Mouse (Mus musculus) left cerebral cortex, postnatal 4 days (tissue): ENCODE data around the gene Ccl17. TPM values are rescaled to one million over a fixed set of nuclear protein-coding genes. Genes with fewer than 3 reads are reported as not detected.

Experiments
- DNase-seq: peaks from one replicate; pipeline ENCODE4 v3.0.0-alpha.2; 2022
- intact Hi-C: fragments of 180-260 bp; cut with DNase I; formaldehyde crosslinking; loops from one replicate; pipeline ENCODE4 v1.15.1; 2025
- total RNA-seq, 2 experiments: library from RNA; stranded (reverse); gene quantifications; 2 replicates each; pipeline ENCODE4 v1.2.3; 2021

The Ccl17 gene
- 1 to 10 TPM; 2.4 to 2.8 TPM for total RNA-seq

DNA sequence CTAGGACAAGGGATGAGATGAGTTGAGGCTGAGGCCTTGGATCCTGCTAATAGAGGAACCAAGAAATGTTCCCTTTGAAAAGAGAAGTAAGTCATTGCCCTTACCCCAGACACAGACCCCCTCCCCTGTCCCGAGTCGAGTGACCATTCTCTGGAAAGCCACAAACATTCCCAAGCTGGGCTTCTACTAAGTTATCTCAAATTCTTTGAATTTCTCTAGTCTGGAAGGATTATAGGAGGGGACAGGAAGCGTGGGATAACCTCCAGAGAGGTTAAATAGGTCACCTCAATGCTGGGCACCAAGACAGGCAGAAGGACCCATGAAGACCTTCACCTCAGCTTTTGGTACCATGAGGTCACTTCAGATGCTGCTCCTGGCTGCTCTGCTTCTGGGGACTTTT lies at the start of gene Ccl17:
Ccl17 (plus strand) TSS at position 301 of the 400 bp plus-strand sequence.
- intact Hi-C loops, result no loop called here
- no peak for DNase-seq

DNA sequence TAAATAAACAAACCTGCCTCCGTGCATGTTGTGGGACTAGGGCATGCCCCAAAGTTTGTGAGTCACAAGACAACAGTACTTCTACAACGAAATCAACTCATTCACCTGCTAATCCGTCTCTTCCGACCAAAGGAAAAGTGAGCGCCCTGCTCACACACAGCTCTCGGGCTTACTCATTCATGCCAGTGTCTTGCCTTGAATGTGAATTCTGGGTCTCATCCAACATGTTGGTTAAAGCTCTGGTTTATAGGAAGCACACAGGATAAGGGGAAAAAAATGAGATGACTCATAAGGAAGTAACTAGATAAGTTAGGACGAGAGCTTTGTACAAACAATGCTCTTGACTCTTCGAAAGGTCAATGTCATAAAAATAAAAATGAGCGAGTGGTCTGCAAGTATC lies 43.2 kb upstream of the Ccl17 start:
- intact Hi-C loops, result no loop called here
- DNase-seq, result no peak

DNA sequence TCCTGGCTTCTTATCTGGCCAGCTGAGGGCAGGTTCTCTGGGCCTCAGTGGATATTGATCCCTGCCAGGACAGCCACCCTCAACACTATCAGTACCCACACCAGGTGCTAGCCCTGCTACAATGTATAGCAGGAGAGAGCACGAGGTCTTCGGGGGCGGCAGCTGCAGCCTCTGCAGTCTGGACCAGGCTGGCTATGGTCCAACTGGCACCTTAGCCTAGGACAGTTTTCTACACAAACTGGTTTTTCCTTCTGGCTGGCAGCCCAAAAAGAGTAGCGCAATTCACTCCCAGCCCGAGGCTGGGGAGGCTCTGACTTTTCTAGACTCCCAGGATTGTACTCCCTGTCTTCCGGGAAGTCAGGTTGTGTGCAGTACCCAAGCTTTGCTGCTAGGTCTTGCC lies 39.3 kb upstream of the Ccl17 start:
- DNase-seq, result peak; percentile 74
- intact Hi-C loops, result no loop called here

DNA sequence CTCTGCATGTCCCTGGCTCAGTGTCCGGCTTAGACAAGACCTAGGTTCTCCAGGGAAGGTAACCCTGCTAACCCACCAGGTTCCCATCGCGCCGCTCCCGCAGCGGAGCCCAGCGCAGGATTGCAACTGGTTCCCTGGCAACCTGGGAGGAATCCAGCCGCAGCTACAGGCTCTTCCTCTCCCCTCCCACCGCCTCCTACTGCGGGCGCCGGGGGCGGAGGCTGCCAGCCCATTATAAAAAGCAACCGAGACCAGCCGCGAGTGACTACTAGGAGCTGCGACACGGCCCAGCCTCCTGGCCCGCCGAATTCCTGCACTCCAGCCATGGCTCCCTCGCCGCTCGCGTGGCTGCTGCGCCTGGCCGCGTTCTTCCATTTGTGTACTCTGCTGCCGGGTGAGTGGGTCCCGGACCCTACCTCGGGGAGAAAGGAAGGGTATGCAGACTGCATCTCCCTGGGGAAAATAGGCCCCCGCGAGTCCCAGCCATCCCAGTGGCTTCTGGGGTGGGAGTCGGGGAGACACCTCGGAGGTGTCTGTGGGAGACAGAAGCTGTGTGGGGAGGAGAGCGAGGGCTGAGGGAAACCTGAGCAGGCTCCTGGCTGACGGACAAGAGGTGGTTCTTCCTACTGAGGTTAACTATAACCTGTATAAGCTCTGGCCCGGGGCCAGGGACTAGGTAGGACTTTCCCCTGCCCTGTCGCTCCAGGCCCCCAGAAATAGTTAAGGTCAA lies 38.1 kb upstream of the Ccl17 start, which contains the start of gene Cx3cl1:
Cx3cl1 (plus strand) TSS at position 69 of the 730 bp plus-strand sequence.
- DNase-seq, result peak; percentile 71
- intact Hi-C loops, result loop anchor here (2.0 kb wide), 1 partner anchor 67 kb away; no protein-coding TSS in a partner anchor

DNA sequence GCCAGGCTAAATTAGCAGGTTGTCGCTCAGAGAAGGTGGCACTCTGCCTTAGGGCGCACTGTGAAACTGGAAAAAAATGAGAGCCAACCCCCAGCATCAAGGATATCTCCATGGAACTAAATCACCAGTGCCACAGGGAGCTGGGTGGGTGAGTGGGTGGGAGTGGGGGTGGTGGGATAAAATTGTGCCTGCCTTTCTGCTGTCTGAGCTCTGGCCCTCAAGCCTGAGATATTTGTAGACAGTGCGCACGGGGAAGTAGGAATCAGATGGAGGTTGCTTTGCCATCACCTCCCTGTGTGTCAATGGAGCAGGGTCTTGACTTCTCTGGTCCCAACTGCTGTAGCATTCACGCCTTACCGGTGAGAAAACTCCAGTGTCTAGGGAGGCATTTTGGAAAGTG lies 37.2 kb upstream of the Ccl17 start:
- DNase-seq, result no peak
- intact Hi-C loops, result loop anchor here (2.0 kb wide), 1 partner anchor 68 kb away; no protein-coding TSS in a partner anchor

DNA sequence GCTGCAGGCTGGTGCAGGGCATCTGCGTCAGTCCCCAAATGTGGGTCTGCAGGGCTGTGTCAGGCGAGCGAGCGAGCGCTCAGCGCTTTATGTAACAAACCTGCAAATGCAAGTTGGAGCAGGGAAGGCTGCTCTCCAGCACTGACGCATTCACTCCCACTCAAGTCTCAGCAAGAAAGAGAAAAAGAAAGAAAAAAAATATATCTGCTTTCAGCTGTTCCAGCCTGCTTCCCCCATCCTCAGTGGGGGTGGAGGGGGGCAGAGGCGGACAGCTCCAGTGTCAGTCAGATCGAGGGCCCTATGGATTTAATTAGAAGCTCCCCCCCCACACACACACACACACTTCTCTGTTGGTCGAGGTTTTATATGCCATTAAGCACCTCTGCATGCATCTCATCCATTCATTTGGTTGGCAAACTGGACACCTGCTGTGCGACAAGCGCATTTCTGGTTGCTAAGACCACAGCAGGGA lies 36.5 kb upstream of the Ccl17 start:
- no peak for DNase-seq
- intact Hi-C loops, result loop anchor here (2.0 kb wide), 1 partner anchor 69 kb away; no protein-coding TSS in a partner anchor

DNA sequence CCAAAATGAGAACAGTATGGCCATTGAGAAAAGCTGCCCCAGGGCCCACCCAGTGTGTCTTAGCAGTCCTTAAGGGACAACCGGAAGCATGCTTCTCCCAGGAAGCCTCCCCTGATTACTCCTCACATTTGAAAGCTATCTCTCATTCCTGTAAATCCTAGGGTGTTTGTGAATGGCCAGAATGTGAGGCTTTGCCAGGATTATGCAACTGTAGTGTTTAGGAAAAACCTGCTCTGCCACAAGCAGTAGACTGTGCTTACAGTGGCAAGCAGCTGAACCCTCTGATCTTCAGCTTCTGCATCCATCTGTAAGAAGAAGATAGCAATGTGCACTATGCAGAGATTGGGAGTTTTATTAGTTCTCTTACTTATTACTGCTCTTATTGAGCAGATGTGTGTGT lies 35.7 kb upstream of the Ccl17 start:
- intact Hi-C loops, result no loop called here
- no peak for DNase-seq

DNA sequence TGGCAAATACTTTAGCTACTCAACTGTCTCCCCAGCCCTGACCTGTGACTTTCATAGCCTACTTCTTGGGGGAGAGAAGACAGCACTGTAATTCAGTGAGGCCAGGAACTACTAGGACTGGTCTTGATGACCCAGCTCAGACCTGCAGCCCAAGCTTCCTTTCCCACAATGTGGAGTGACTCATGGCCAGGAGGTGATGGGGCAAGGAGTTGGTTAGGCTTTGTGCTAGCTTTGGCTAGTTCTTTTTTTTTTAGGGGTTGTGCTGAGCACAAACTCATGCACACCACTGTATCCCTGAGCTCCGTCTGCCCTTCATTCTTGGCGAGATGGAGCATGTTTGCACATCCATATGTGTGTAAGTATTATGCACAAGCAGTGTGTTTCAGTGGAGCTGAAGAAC lies 33.9 kb upstream of the Ccl17 start:
- intact Hi-C loops, result no loop called here
- no peak for DNase-seq

DNA sequence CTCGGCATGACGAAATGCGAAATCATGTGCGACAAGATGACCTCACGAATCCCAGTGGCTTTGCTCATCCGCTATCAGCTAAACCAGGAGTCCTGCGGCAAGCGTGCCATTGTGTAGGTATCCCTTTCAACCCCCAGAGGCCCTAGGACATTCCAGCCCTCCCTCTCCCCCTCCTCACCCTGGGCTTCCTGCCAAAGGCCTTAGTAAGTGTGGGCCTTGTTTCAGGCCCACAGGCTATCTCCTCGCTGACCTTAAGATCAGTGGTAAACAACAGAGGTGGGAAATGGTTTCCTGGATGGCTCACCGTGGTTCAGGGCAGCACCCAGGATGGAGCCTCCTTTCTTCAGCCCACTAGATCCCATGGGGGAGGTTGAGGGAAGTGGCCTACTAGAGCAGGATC lies 32.2 kb upstream of the Ccl17 start:
- DNase-seq, result no peak
- intact Hi-C loops, result no loop called here

DNA sequence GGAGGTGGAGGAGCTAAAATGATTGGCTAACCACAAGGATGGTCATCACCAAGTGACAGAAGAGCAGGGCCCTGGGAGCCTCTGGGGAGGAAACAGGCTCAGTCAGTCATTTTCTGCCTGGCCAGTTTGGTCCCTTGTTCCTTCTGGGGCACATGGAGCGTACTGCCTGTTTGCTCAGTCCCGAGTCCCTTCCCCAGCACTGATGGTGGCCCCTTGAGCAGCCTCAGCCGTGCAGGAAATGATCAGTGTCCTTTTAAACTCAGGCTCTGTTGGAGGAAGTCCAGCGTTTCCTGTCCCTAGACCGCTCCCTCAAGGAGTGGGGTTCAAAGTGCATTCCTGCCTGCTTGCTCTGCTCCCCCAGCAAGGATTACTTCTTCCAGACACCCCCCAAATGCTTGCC lies 31.8 kb upstream of the Ccl17 start:
- DNase-seq, result no peak
- intact Hi-C loops, result no loop called here

DNA sequence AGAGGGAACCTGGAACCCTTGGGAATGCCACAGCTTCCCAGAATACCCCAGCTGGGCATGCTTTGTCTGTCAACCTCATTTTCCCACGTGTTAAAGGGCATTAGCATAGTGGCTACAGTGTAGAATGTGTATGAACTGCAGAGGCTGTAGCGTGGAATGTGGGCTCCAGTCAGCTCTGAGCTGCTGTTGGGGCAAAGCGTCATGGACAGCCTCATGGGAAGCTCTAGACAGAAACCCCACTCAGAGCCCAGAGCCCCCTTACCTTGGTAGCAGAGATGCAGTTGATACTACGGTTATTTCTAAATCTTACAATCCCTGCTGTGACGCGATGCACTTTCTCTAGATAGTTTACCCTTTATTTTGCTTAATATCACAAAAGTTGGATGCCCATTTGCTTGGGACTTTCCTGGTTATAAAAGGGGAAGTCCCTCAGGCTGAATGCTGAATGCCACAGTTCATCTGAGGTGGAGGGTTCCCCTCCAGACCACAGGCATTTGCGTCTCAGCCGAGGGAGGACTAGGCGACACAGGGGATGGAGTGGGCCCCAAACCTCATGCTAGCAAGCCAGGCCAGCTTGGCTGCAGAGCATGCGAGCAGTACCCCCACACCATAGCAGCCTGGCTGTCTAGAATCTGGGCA lies 31.2 kb upstream of the Ccl17 start:
- intact Hi-C loops, result no loop called here

DNA sequence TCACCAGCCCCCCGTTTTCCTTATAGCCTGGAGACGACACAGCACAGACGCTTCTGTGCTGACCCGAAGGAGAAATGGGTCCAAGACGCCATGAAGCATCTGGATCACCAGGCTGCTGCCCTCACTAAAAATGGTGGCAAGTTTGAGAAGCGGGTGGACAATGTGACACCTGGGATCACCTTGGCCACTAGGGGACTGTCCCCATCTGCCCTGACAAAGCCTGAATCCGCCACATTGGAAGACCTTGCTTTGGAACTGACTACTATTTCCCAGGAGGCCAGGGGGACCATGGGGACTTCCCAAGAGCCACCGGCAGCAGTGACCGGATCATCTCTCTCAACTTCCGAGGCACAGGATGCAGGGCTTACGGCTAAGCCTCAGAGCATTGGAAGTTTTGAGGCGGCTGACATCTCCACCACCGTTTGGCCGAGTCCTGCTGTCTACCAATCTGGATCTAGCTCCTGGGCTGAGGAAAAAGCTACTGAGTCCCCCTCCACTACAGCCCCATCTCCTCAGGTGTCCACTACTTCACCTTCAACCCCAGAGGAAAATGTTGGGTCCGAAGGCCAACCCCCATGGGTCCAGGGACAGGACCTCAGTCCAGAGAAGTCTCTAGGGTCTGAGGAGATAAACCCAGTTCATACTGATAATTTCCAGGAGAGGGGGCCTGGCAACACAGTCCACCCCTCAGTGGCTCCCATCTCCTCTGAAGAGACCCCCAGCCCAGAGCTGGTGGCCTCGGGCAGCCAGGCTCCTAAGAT lies 30.5 kb upstream of the Ccl17 start:
- intact Hi-C loops, result no loop called here
- no peak for DNase-seq

More for the DNA sequence above, 31.2 kb upstream of the Ccl17 start:
- DNase-seq, result no peak

DNA sequence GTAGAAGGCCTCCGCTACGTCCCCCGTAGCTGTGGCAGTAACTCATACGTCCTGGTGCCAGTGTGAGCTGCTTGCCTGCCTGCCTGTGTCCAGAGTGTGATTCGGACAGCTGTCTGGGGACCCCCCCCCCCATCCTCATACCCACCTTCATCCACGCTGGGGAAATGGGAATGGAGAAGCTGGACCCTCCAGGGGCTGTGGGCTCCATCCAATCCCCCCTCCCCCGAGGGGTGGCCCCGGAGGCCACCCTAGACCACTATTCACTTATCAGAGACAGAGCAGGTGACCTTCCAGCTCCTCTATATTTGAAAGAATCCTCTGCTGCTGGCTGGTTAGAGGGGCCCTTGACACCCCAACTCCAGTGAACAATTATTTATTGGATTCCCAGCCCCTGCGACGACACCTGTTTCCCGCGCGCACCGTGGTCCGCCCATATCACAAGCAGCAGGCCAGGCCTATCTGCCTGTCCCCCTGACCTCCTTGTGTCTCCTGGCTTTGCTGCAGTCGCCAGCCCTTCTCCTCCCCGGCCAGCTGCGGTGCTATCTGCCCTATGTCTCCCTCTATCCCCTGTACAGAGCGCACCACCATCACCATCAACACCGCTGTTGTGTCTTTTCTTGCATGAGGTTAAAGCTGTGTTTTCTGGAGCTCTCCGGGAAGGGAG lies 29.6 kb upstream of the Ccl17 start:
- no peak for DNase-seq
- intact Hi-C loops, result no loop called here

DNA sequence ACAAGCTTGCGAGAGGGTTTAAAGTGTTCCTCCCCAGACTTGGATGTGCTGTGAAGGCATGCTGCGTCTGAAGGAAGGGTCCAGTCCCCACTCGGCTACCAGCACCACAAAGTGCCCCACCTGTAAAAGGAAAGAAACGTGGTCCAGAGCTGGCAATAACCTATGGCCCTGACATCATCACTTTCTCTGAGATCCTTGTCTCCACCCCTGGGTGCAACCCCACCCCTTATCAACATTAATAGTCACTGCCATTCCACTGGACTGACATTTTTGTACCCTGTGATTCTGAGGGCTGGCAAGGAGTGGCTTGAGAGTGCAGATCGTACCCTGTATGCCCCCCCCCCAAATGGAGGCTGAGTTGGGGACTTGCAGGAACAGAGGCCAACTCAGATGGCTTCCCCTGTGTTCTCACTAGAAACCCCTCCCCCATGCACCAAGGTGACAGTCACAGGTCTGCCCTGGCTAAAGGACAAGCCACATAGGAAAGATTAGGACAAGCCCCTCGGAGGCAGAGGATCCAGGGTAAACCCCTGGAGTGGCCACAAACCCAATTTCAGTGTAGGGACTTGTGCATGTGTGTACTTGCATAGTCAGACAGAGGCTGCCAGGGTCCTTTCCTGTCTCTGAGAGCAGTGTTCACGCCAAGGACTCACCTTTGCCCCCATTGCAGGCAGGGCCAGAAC lies 29.0 kb upstream of the Ccl17 start:
- no peak for DNase-seq
- intact Hi-C loops, result no loop called here

DNA sequence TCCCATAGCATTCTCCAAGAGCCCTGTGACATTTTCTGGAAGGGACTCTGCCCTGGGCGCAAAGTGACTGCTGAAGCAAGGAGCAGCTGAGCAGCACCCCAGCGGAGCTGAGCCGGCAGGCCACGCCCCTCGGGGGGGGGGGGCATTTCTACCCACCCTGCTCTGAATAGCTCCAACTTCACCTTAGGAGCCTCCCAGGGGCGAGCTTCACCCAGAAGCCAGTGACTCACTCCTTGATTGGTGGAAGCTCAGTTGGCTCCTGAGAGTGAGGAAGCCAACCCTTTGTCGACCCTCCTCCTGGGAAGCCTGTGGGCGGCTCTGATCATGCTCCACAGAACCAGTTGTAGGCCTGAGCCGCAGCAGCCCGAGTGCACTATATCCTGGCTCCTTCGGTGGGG lies 28.4 kb upstream of the Ccl17 start:
- DNase-seq, result no peak
- intact Hi-C loops, result no loop called here

DNA sequence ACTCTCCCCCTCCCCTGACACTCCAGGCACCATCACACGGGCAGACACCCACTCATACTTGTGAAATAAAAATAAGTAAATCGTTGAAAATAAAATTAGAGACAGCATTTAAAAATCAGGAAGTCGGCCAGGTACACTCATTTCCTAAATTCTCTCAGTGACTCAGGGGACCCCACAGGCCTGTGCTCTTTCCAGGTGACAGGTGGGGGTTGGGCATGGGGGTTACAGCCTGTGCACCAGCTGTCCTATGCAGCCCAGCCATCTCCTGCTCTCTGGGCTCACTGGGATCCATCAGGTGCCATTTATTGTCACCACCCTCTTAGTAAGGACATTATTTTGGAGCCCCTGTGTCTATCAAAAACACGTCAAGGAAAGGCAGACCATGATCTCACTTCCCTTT lies 26.4 kb upstream of the Ccl17 start:
- intact Hi-C loops, result no loop called here
- no peak for DNase-seq

DNA sequence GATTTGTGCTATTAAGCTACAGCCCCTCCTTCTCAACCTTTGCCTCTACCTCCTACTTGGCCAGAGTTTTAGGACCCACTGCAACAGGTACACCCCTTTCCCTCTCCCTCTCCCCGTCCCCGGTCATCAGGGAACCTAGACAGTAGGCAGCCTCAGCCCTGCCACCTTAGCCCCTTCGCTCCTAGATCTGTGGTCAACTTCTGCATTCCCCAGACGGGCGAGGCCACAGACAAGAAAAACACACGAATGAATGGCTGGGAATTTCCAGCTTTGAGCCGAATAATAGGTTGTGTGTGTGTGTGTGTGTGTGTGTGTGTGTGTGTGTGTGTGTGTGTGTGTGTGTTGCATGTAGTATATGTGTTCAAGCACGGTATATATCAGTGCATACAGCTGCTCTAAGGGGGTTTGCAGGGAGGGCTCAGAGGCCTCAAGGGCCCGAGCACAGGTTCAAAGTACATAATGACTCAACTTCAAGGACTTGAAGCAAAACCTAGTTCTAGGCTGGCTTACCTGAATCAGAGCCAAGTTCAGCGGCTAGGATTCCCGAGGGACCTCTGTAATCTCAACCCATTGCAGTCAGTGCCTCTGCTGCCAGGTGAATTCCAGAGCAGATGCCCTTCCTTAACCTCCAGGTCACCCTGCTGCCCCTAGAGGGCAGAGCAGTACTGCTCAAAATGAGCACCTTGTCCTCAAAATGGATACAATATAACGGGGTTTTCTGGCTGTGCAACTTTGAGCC lies 24.8 kb upstream of the Ccl17 start:
- DNase-seq, result no peak
- intact Hi-C loops, result no loop called here

DNA sequence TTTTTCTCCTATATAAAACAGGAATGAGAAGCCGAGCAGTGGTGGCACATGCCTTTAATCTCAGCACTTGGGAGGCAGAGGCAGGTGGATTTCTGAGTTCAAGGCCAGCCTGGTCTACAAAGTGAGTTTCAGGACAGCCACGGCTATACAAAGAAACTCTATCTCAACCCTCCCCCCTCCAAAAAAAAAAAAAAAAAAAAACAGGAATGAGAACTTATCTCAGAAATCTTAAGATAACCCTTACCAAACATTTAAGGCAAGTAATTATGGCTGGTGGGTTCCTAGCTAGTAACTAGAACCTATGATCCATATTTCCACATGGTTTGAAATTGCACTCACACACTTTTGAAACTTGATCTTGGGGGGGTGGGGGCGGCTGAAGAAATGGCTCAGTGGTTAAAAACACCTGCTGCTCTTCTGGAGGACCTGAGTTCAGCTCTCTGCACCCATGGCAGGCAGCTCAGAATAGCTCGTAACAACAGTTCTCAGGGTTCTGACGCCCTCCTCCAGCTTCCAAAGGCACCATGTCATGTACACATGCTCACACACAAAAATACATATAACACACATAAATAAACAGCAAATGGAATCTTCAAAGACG lies 24.2 kb upstream of the Ccl17 start:
- no peak for DNase-seq
- intact Hi-C loops, result no loop called here
